Mouse (Mus musculus): ENCODE measurements around the gene Rimbp2. TPM values are rescaled to one million over a fixed set of nuclear protein-coding genes. Genes with fewer than 3 reads are reported as not detected.

Rimbp2 gene
- total and polyA plus RNA-seq, 3 experiments, result not detected

- dilution Hi-C loops (cut with MboI; ENCODE audit: extremely low pct_ligation_motif_present, extremely low pct_unique_long_range_greater_than_20kb, low sequenced_read_pairs) (no loop called here), in situ Hi-C loops (cut with MboI; ENCODE audit: low pct_ligation_motif_present, low pct_unique_long_range_greater_than_20kb, low sequenced_read_pairs) (no loop called here)
- Histone ChIP-seq H3K27ac (ENCODE audit: insufficient read depth, low read depth) (no peak overlapping the region), H3K4me2 (ENCODE audit: insufficient read depth, low read depth, poor library complexity, severe bottlenecking) (no peak overlapping the region), H3K36me3 (replicated peaks in 1 of 2; ENCODE audit: control insufficient read depth in 1 of 2, insufficient read depth in 1 of 2, low read length in 1 of 2) (no peaks in the 10 kb centered on the region), H3K9ac (ENCODE audit: insufficient read depth, low read depth) (no peak overlapping the region), H3K79me2 (replicated peaks; ENCODE audit: control insufficient read depth, extremely low read depth, insufficient read depth, poor library complexity, severe bottlenecking) (no peaks in the 10 kb centered on the region), H3K27me3 (replicated peaks) (no peaks in the 10 kb centered on the region), H3K4me3 (replicated peaks in 1 of 3; ENCODE audit: low read depth in 2 of 3, low read length in 2 of 3, poor library complexity in 1 of 3) (no peak overlapping the region), H3K9me3 (replicated peaks; ENCODE audit: low read length) (peaks cover 98% of the 10 kb centered on the region), H3K4me1 (ENCODE audit: control insufficient read depth in 1 of 2, insufficient read depth in 2 of 2) (no peaks in the 10 kb centered on the region)
- TF ChIP-seq ZMIZ1 (IDR thresholded peaks at IDR 0.05; ENCODE audit: low read depth, low read length) (no peak), ETS1 (conservative IDR thresholded peaks at IDR 0.05; ENCODE audit: low read depth, low read length) (no peak), E2F4 (IDR thresholded peaks at IDR 0.05; ENCODE audit: insufficient replicate concordance, low read depth, low read length) (no peak), MEF2A (IDR thresholded peaks at IDR 0.05; ENCODE audit: borderline replicate concordance, low read depth, low read length) (no peak)
- no peak for DNase-seq (ENCODE audit: extremely low read depth)
Observed at GRCm38 (mm10) chr5:128746261-128746660, 207.0 kb downstream of the Rimbp2 start.

GRCm38 (mm10) chr5:128745206-128745605 lies 208.1 kb downstream of the Rimbp2 start:
- dilution Hi-C loops (cut with MboI; ENCODE audit: extremely low pct_ligation_motif_present, extremely low pct_unique_long_range_greater_than_20kb, low sequenced_read_pairs), result no loop called here
- Histone ChIP-seq H3K4me3 (replicated peaks in 1 of 3; ENCODE audit: low read depth in 2 of 3, low read length in 2 of 3, poor library complexity in 1 of 3) (peak overlapping the region in 1 of 3 experiments; percentile 1), H3K4me1 (ENCODE audit: control insufficient read depth in 1 of 2, insufficient read depth in 2 of 2) (no peaks in the 10 kb centered on the region), H3K9me3 (replicated peaks; ENCODE audit: low read length) (peaks cover 97% of the 10 kb centered on the region), H3K27me3 (replicated peaks) (no peaks in the 10 kb centered on the region), H3K27ac (ENCODE audit: insufficient read depth, low read depth) (no peak overlapping the region), H3K9ac (ENCODE audit: insufficient read depth, low read depth) (no peak overlapping the region), H3K36me3 (replicated peaks in 1 of 2; ENCODE audit: control insufficient read depth in 1 of 2, insufficient read depth in 1 of 2, low read length in 1 of 2) (no peaks in the 10 kb centered on the region), H3K4me2 (ENCODE audit: insufficient read depth, low read depth, poor library complexity, severe bottlenecking) (no peak overlapping the region), H3K79me2 (replicated peaks; ENCODE audit: control insufficient read depth, extremely low read depth, insufficient read depth, poor library complexity, severe bottlenecking) (no peaks in the 10 kb centered on the region)
- no peak for DNase-seq (ENCODE audit: extremely low read depth)
- TF ChIP-seq ZC3H11A (IDR thresholded peaks at IDR 0.05; ENCODE audit: low read depth, low read length) (no peak), USF1 (IDR thresholded peaks at IDR 0.05; ENCODE audit: low read depth, low read length) (no peak), NRF1 (IDR thresholded peaks at IDR 0.05; ENCODE audit: low read depth, low read length) (no peak), EP300 (IDR thresholded peaks at IDR 0.05; ENCODE audit: low read length) (no peak), JUND (conservative IDR thresholded peaks at IDR 0.05; ENCODE audit: low read depth, low read length) (no peak), KAT2A (IDR thresholded peaks at IDR 0.05; ENCODE audit: insufficient replicate concordance, low read length) (no peak), POLR2A (IDR thresholded peaks at IDR 0.05; ENCODE audit: low read depth, low read length) (no peak), GABPA (IDR thresholded peaks at IDR 0.05; ENCODE audit: insufficient replicate concordance, low read depth, low read length) (no peak), SMC3 (IDR thresholded peaks at IDR 0.05; ENCODE audit: low read depth, low read length) (no peak), RCOR1 (conservative IDR thresholded peaks at IDR 0.05; ENCODE audit: low read depth, low read length) (no peak), MEF2A (IDR thresholded peaks at IDR 0.05; ENCODE audit: borderline replicate concordance, low read depth, low read length) (no peak), MAFK (IDR thresholded peaks at IDR 0.05; ENCODE audit: insufficient replicate concordance, low read length) (no peak), E2F4 (IDR thresholded peaks at IDR 0.05; ENCODE audit: insufficient replicate concordance, low read depth, low read length) (no peak), BHLHE40 (IDR thresholded peaks at IDR 0.05; ENCODE audit: low read depth, low read length) (no peak), RAD21 (IDR thresholded peaks at IDR 0.05; ENCODE audit: low read depth, low read length) (no peak), UBTF (IDR thresholded peaks at IDR 0.05; ENCODE audit: low read depth, low read length) (no peak), SIN3A (IDR thresholded peaks at IDR 0.05; ENCODE audit: low read length) (no peak)
- in situ Hi-C loops (cut with MboI; ENCODE audit: low pct_ligation_motif_present, low pct_unique_long_range_greater_than_20kb, low sequenced_read_pairs), result no loop called here
